Comparison of ENCODE assay signal across 21 mouse cellular contexts in the genomic region with DNA sequence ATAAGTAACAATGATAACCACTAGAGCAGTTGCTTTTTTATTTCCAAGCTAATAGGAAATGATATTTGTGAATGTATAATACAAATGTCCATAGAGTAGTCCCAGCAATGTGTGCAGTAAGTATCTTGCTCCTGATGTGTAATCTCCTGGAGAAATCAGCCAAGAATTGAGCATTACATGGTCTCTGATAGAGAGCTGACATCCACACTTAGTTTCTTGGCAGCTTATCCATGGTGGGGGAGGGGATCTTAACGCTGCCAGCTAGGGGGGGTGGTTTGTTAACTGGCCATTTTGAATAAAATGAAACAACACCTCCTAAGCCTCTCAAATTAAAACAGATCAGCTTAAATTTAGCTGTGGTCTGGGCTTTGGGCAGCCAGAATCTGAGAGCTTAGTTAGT. TPM values are rescaled to one million over a fixed set of nuclear protein-coding genes. Genes with fewer than 3 reads are reported as not detected.
DNase-seq lines count a peak whose midpoint lies in the region; ATAC-seq lines count a peak whose summit lies in the region.
"Had no signal": no experiment of that assay in that cellular context is flagged by ENCODE, and none has a peak within 500 bp of the region (broad histone marks: within the 10 kb centered on the region; RNA-seq: fewer than 3 reads in every experiment).

No protein-coding gene starts in this region.

- H3K27ac ChIP-seq in heart, embryonic 10.5 days: no peak overlapping the region
- H3K27ac ChIP-seq in lung, embryonic 16.5 days (ENCODE audit: low read length): no peak overlapping the region
- H3K27ac ChIP-seq: embryonic facial prominence, embryonic 10.5 days; embryonic facial prominence, embryonic 12.5 days; forebrain, embryonic 13.5 days; forebrain, embryonic 15.5 days had no signal

- peak; percentile 59 for DNase-seq in heart, adult 11 months
- no peak for DNase-seq in heart, embryonic 10.5 days (ENCODE audit: low spot score)
- no peak for DNase-seq in lung, adult 18-20 months
- DNase-seq in NIH3T3 (ENCODE audit: low read depth): peak; percentile 55
- DNase-seq: adrenal gland, adult 8-10 months; adrenal gland, postnatal 14 days; adrenal gland, postnatal 36 days; cerebellum, adult 11-12 months; cerebellum, adult 2 months; cerebellum, adult 9-11 months; cerebellum, postnatal 25 days; forebrain, postnatal 0 days had no signal

- no peak overlapping the region for H3K9ac ChIP-seq in lung, embryonic 16.5 days (ENCODE audit: low read length)
- H3K9ac ChIP-seq: embryonic facial prominence, embryonic 12.5 days; forebrain, embryonic 13.5 days; forebrain, embryonic 15.5 days; forebrain, postnatal 0 days had no signal

- no peaks in the 10 kb centered on the region for H3K27me3 ChIP-seq in heart, embryonic 10.5 days (ENCODE audit: insufficient read depth, poor library complexity, severe bottlenecking)
- H3K27me3 ChIP-seq in lung, embryonic 16.5 days (ENCODE audit: control insufficient read depth, insufficient read depth, low read depth, low read length): no peaks in the 10 kb centered on the region
- H3K27me3 ChIP-seq: embryonic facial prominence, embryonic 12.5 days; forebrain, embryonic 13.5 days; forebrain, embryonic 15.5 days; Patski had no signal

- H3K4me2 ChIP-seq in lung, embryonic 16.5 days (ENCODE audit: low read depth, low read length): no peak overlapping the region
- H3K4me2 ChIP-seq: embryonic facial prominence, embryonic 12.5 days; forebrain, embryonic 13.5 days; forebrain, embryonic 15.5 days had no signal

- H3K4me3 ChIP-seq in heart, embryonic 10.5 days: no peak overlapping the region
- no peak overlapping the region for H3K4me3 ChIP-seq in lung, embryonic 16.5 days (ENCODE audit: low read length)
- H3K4me3 ChIP-seq: embryonic facial prominence, embryonic 10.5 days; embryonic facial prominence, embryonic 12.5 days; forebrain, embryonic 13.5 days; forebrain, embryonic 15.5 days had no signal

- H3K36me3 ChIP-seq in heart, embryonic 10.5 days: no peaks in the 10 kb centered on the region
- H3K36me3 ChIP-seq in lung, embryonic 16.5 days (ENCODE audit: control insufficient read depth, insufficient read depth, low read length): no peaks in the 10 kb centered on the region
- H3K36me3 ChIP-seq: embryonic facial prominence, embryonic 10.5 days; embryonic facial prominence, embryonic 12.5 days; forebrain, embryonic 15.5 days had no signal

- peaks cover 6% of the 10 kb centered on the region; the same call in 1 of the 2 replicates for H3K4me1 ChIP-seq in heart, embryonic 10.5 days
- H3K4me1 ChIP-seq in lung, embryonic 16.5 days (replicated peaks; ENCODE audit: control insufficient read depth, insufficient read depth, low read length): peaks cover 2% of the 10 kb centered on the region; the same call in 1 of the 2 replicates
- H3K4me1 ChIP-seq: embryonic facial prominence, embryonic 10.5 days; embryonic facial prominence, embryonic 12.5 days; forebrain, embryonic 13.5 days; forebrain, embryonic 15.5 days had no signal

- no peaks in the 10 kb centered on the region for H3K9me3 ChIP-seq in heart, embryonic 10.5 days
- H3K9me3 ChIP-seq in lung, embryonic 16.5 days (ENCODE audit: control insufficient read depth, low read length): no peaks in the 10 kb centered on the region
- H3K9me3 ChIP-seq: embryonic facial prominence, embryonic 10.5 days; embryonic facial prominence, embryonic 12.5 days; forebrain, embryonic 13.5 days; forebrain, embryonic 15.5 days had no signal

- WGBS in heart, embryonic 10.5 days: 35% methylated on average over 1 of the region's 1 CpGs
- WGBS in lung, embryonic 16.5 days: 24% methylated on average over 1 of the region's 1 CpGs

- peak; percentile 45 for ATAC-seq in lung, embryonic 16.5 days (ENCODE audit: low read depth)
- no peak for ATAC-seq in megakaryocyte, adult 5-6 weeks (ENCODE audit: poor library complexity, severe bottlenecking)
- ATAC-seq: activated CD4-positive, CD25-positive, alpha-beta regulatory T cell, adult 4 months; forebrain, embryonic 13.5 days; forebrain, embryonic 15.5 days; forebrain, postnatal 0 days; Patski had no signal

RNA-seq across cellular contexts. Expression of gene Acta2, which starts 13.6 kb away (rescaled TPM):
- polyA plus RNA-seq in heart, embryonic 10.5 days (2016; fragmentation: Nextera tagmentation; extraction: Ambion mirVana): 1,821 and 2,118 TPM in 2 replicates
- 653 and 737 TPM in 2 replicates for polyA plus RNA-seq in lung, embryonic 16.5 days (2015; fragmentation: Nextera tagmentation; extraction: Ambion mirVana)
- 5.4 and 6.4 TPM in 2 replicates for total RNA-seq in megakaryocyte, adult 5-6 weeks (2015)
- 3.7 and 4.7 TPM in 2 replicates for total RNA-seq in megakaryocyte, adult 5-6 weeks (2017)
- total RNA-seq: MEL had no signal

RNA-seq across cellular contexts. Expression of gene Fas, which starts 21.5 kb away (rescaled TPM):
- 1.1 and 4.8 TPM in 2 replicates for polyA plus RNA-seq in heart, embryonic 10.5 days (2016; fragmentation: Nextera tagmentation; extraction: Ambion mirVana)
- 14.2 and 18.1 TPM in 2 replicates for polyA plus RNA-seq in lung, embryonic 16.5 days (2015; fragmentation: Nextera tagmentation; extraction: Ambion mirVana)
- total RNA-seq in megakaryocyte, adult 5-6 weeks (2015): 20.5 and 37.5 TPM in 2 replicates
- total RNA-seq in megakaryocyte, adult 5-6 weeks (2017): 25.1 and 29.8 TPM in 2 replicates
- total RNA-seq: MEL had no signal

Comparison
In these comparisons a context has a peak if more than half of its experiments do, and no peak if none do; other contexts are left out.
1. DNase-seq: peak in heart, adult 11 months (single experiment) and NIH3T3 (single experiment); none in heart, embryonic 10.5 days (single experiment) and lung, adult 18-20 months (0 of 2).